Mouse (Mus musculus): ENCODE measurements around the gene Fam168b. TPM values are rescaled to one million over a fixed set of nuclear protein-coding genes. Genes with fewer than 3 reads are reported as not detected.
A peak's percentile ranks its signal among the peaks of the same experiment; 100 is the strongest.

The Fam168b gene
- polyA plus RNA-seq, 1 experiment from 2014 or later: 11.3 TPM

GRCm38 (mm10) chr1:34855056-34855739 lies 12.3 kb upstream of the Fam168b start:
- Histone ChIP-seq H3K9me3 (ENCODE audit: low read length) (no peaks in the 10 kb centered on the region), H3K27ac (ENCODE audit: low read depth) (no peak overlapping the region), H3K4me1 (ENCODE audit: insufficient read depth) (peaks cover 2% of the 10 kb centered on the region; the same call in 1 of the 2 replicates), H3K36me3 (replicated peaks; ENCODE audit: insufficient read depth, low read length) (no peaks in the 10 kb centered on the region), H3K4me2 (ENCODE audit: low read depth, low read length) (no peak overlapping the region), H3K9ac (replicated peaks) (no peak overlapping the region), H3K4me3 (ENCODE audit: low read depth, low read length) (no peak overlapping the region), H3K27me3 (ENCODE audit: insufficient read depth, low read length) (no peaks in the 10 kb centered on the region)
- TF ChIP-seq EP300 (IDR thresholded peaks at IDR 0.05; ENCODE audit: low read depth) (no peak), CTCF (IDR thresholded peaks at IDR 0.05; ENCODE audit: low read depth) (no peak)
- DNase-seq (no peak), ATAC-seq (no peak)
- WGBS (ENCODE audit: insufficient replicate concordance): 67% methylated on average over 12 of the region's 12 CpGs

- 83% methylated on average over 2 of the region's 2 CpGs for WGBS (ENCODE audit: insufficient replicate concordance)
Measured at GRCm38 (mm10) chr1:34853786-34854185, 10.9 kb upstream of the Fam168b start.

DNA sequence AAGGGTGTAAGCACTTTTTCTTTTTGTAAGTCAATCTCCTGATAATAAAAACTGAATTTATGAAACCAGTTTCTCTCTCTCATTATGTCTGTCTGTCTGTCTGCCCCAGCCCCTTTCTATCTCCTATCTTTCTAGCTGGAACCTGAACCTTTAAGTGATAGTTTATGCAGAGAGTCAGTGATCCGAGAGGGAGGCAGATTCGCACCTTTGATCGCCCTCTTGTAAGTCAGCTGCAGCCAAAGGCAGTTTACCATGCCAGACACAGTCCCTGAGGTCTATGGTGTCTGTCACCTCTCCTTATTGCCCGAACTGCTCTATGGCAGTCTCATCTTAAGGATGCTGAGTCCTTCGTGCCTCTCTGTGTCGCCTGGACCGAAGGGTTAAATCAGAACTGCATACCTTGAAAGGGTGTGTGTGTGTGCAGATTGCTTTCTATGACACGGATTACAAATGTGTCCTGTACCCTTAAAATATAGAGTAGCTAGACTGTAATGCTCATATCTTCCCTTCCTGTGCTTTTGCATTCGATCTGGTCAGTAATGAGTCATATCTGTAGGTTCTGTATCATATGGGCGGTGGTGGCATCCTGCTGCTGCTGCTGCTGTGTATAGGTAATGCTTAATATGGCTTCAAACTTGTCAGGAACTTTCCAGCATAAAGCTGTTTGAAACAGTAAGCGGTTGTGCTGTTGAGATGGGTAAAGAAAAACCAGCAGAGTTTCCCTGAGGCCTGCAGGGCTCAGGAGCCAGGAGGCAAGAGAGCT lies 9.4 kb upstream of the Fam168b start:
- 76% methylated on average over 11 of the region's 11 CpGs for WGBS (ENCODE audit: insufficient replicate concordance)
- no peaks in the 10 kb centered on the region for H3K27me3 ChIP-seq (ENCODE audit: insufficient read depth, low read length)
- TF ChIP-seq EP300 (IDR thresholded peaks at IDR 0.05; ENCODE audit: low read depth) (no peak), CTCF (IDR thresholded peaks at IDR 0.05; ENCODE audit: low read depth) (no peak)
- no peaks in the 10 kb centered on the region for H3K36me3 ChIP-seq (replicated peaks; ENCODE audit: insufficient read depth, low read length)
- ATAC-seq (no peak), DNase-seq (no peak)
- no peak overlapping the region for H3K4me3 ChIP-seq (ENCODE audit: low read depth, low read length)
- H3K27ac ChIP-seq (ENCODE audit: low read depth): no peak overlapping the region
- H3K4me2 ChIP-seq (ENCODE audit: low read depth, low read length): no peak overlapping the region
- no peaks in the 10 kb centered on the region for H3K9me3 ChIP-seq (ENCODE audit: low read length)
- H3K4me1 ChIP-seq (ENCODE audit: insufficient read depth): peaks cover 10% of the 10 kb centered on the region
- H3K9ac ChIP-seq (replicated peaks): no peak overlapping the region

More at GRCm38 (mm10) chr1:34853786-34854185, 10.9 kb upstream of the Fam168b start:
- Histone ChIP-seq H3K4me2 (ENCODE audit: low read depth, low read length) (no peak overlapping the region), H3K9ac (replicated peaks) (no peak overlapping the region), H3K4me1 (ENCODE audit: insufficient read depth) (peaks cover 10% of the 10 kb centered on the region), H3K27ac (ENCODE audit: low read depth) (no peak overlapping the region), H3K36me3 (replicated peaks; ENCODE audit: insufficient read depth, low read length) (no peaks in the 10 kb centered on the region), H3K4me3 (ENCODE audit: low read depth, low read length) (no peak overlapping the region), H3K9me3 (ENCODE audit: low read length) (no peaks in the 10 kb centered on the region), H3K27me3 (ENCODE audit: insufficient read depth, low read length) (no peaks in the 10 kb centered on the region)
- TF ChIP-seq CTCF (IDR thresholded peaks at IDR 0.05; ENCODE audit: low read depth) (no peak), EP300 (IDR thresholded peaks at IDR 0.05; ENCODE audit: low read depth) (no peak)
- ATAC-seq (no peak), DNase-seq (no peak)

- H3K4me2 ChIP-seq (ENCODE audit: low read depth, low read length): peak overlapping the region; percentile 89
- 21% methylated on average over 6 of the region's 6 CpGs for WGBS (ENCODE audit: insufficient replicate concordance)
- H3K36me3 ChIP-seq (replicated peaks; ENCODE audit: insufficient read depth, low read length): no peaks in the 10 kb centered on the region
- H3K27me3 ChIP-seq (ENCODE audit: insufficient read depth, low read length): no peaks in the 10 kb centered on the region
- H3K27ac ChIP-seq (ENCODE audit: low read depth): no peak overlapping the region
- no peaks in the 10 kb centered on the region for H3K9me3 ChIP-seq (ENCODE audit: low read length)
- no peak overlapping the region; the same call in 1 of the 2 replicates for H3K9ac ChIP-seq (replicated peaks)
- peaks cover 10% of the 10 kb centered on the region for H3K4me1 ChIP-seq (ENCODE audit: insufficient read depth)
- ATAC-seq (no peak), DNase-seq (peak; percentile 19)
- TF ChIP-seq EP300 (IDR thresholded peaks at IDR 0.05; ENCODE audit: low read depth) (no peak), CTCF (IDR thresholded peaks at IDR 0.05; ENCODE audit: low read depth) (no peak)
- no peak overlapping the region for H3K4me3 ChIP-seq (ENCODE audit: low read depth, low read length)
Measured at GRCm38 (mm10) chr1:34851562-34851961, 8.7 kb upstream of the Fam168b start.

- Histone ChIP-seq H3K4me1 (ENCODE audit: insufficient read depth) (peaks cover 10% of the 10 kb centered on the region), H3K4me3 (ENCODE audit: low read depth, low read length) (peak overlapping the region; percentile 61), H3K27me3 (ENCODE audit: insufficient read depth, low read length) (no peaks in the 10 kb centered on the region), H3K36me3 (replicated peaks; ENCODE audit: insufficient read depth, low read length) (no peaks in the 10 kb centered on the region), H3K4me2 (ENCODE audit: low read depth, low read length) (peak overlapping the region; percentile 89), H3K27ac (ENCODE audit: low read depth) (no peak overlapping the region), H3K9ac (replicated peaks) (peak overlapping the region; percentile 74; the same call in 1 of the 2 replicates), H3K9me3 (ENCODE audit: low read length) (no peaks in the 10 kb centered on the region)
- ATAC-seq (peak; percentile 45; the same call in 1 of the 2 replicates), DNase-seq (no peak)
- WGBS (ENCODE audit: insufficient replicate concordance): 42% methylated on average over 11 of the region's 11 CpGs
- TF ChIP-seq EP300 (IDR thresholded peaks at IDR 0.05; ENCODE audit: low read depth) (no peak), CTCF (IDR thresholded peaks at IDR 0.05; ENCODE audit: low read depth) (no peak)
Measured at GRCm38 (mm10) chr1:34850343-34851136, 7.7 kb upstream of the Fam168b start.

All from liver, postnatal 0 days (tissue).